Mouse (Mus musculus) retina, postnatal 1 day (tissue): Measurements from ENCODE around the gene Mau2.
A peak's percentile ranks its signal among the peaks of the same experiment; 100 is the strongest.
"Not testable (repeated sequence)": the region's sequence is repeated elsewhere in the genome, so short reads cannot be mapped to it uniquely, and the experiment has no call there.

Experiments used
- DNase-seq: peaks from one replicate; pipeline ENCODE4 v3.0.0-alpha.2; 2012

Mau2 gene

DNA sequence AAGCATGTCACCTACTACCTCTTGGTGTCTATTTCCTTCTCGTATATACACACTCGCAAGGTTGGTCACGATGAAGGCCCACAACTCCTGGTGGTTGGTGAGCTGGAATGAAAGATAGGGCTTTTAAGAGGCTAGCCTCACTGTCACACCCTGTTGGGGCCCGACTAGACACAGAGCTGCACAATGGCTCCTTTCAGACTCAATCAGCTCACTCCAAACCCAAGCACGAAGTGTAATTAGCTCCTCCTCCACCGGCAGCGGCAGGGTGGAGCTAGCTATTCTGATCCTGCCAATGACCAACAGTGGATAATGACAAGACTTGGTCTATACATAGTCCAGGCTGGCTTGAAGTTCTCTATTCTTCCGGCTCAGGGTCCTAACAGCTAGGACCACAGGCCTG, 18.9 kb downstream of the Mau2 start:
- peak; percentile 59 for DNase-seq

DNA sequence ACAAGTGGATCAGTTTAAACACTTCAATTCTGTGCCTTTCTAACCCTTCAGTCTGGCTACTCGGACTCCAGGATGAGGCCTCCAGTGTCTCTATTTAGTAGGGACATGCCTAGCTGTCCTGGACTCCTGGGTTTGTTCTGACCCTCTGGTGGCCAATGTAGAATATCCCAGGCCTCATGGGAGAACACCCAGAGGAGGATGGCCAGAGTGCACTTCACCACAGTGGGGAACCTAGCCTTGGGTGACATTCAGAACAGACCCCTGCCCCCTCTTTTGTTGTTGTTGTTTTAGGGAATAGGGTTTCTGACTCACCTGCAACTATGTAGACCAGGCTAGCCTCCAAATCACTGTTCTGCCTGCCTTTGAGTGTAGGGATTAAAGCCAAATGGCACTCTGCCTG, 27.5 kb downstream of the Mau2 start:
- no peak for DNase-seq

DNA sequence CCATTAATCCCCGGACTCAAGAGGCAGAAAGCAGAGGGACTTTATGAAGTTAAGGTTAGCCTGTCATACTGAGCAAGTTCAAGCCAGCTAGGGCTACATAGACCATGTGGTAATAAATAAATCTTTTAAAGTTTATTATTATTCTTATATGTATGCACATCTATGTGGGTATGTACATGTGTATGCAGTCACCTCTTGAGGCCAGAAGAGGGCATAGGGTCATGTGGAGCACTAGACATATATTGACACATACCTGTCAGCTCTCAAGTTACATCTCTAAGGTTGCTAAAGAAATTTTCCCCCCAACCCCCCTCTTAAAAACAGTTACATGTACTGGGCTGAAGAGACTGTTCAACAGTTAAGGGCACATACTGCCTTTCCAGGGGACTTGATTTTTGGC, 29.8 kb downstream of the Mau2 start:
- no peak for DNase-seq

DNA sequence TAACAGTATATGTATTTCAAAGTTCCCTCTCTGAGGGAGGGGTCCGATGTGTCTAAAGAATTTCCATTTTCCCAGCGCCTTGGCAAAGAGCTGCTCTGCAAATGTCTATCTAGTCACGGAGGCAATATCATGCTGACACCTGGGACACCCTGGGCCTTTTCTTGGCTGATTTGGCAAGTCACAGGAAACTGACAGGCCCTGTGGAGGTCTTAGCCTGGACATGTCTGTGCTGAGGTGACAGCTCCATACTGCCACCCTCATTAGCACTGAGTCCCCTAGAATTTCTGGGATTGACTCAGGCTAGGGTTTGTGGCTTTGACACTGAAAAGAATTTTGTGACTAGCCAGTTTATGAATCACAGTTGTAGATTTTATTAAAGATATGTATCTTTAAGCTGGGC, 30.2 kb downstream of the Mau2 start:
- no peak for DNase-seq

DNA sequence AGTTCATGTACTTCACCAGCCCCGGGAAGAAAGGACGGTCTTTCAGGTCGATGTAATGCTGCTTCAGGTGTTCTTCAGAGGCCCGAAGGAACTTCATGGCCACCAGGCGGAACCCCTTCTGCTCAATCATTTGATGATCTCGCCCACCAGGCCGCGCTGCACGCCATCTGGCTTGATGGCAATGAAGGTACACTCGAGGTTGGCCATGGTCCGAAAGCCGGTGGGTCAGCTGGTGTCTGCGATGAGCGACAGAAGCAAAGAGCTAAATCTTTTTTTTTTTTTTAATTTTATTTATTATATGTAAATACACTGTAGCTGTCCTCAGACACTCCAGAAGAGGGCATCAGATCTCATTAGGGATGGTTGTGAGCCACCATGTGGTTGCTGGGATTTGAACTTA, 31.7 kb downstream of the Mau2 start:
- not testable (repeated sequence) for DNase-seq

DNA sequence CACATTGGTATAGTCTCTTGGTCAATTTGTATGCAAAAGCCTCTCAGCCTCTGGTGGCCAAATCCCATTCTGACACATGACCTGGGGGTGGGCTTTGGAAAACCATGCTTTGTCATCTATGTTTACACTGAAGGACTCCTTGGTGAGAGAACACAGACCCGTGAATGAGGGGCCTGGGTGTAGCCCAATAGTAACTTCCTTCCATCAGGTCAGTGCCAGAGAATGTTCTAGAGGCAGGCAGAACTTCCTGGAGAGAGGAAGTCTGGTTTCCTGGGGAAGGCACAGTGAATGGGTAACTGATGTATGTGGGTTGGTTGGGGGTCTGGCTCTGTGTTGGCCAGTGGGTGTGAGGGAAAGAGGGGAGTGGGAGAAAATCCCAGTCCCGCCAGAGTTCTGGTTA, 37.4 kb downstream of the Mau2 start:
- no peak for DNase-seq

DNA sequence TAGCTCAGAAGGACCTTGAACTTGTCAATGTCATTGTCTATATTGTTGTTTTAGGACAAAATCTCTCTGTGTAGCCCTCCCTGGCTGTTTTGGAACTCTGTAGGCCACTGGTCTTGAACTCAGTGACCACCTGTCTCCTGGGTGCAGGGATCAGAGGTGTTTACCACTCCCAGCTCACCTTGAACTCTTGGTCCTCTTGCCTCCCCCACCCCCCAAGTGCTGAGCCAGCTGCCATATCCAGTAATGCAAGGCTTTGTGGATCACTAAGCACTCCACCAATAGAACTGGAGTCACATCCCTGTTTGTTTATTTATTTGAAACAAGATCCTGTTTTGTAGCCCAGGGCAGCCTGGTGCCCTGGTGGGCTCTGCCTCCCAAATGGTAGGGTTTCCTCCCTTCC, 38.2 kb downstream of the Mau2 start:
- DNase-seq, result no peak

DNA sequence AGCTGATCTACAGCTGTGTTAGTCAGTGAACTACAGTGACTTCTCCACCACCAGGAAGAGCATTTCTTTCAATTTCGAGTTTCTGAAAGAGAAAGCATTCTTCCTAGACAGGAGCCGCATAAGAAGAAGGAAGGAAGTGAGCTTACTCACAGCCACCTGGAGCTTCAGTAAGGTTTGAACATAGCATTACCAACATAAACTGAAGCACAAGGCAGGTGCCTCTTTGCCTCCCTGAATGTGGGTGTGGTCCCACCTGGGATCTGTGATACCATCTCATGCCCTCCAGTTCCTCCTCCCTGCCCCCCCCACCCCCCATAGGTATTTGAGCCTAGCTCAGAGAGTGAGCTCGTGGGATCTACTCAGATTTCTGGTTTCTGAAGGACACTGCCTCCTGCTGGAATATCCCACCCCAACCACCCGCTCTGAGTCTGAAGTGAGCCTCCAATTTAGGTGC, 39.3 kb downstream of the Mau2 start:
- DNase-seq, result peak; percentile 15

DNA sequence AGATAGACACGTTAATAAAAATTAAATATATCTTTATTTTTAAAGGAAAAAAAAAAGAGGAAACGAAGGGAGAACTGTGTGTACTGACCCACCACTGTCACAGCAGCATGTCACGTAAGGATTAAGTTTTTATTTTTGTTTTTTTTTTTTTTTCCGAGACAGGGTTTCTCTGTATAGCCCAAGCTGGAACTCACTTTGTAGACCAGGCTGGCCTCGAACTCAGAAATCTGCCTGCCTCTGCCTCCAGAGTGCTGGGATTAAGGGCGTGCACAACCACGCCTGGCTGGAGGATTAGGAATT, 40.7 kb downstream of the Mau2 start:
- DNase-seq, result not testable (repeated sequence)

DNA sequence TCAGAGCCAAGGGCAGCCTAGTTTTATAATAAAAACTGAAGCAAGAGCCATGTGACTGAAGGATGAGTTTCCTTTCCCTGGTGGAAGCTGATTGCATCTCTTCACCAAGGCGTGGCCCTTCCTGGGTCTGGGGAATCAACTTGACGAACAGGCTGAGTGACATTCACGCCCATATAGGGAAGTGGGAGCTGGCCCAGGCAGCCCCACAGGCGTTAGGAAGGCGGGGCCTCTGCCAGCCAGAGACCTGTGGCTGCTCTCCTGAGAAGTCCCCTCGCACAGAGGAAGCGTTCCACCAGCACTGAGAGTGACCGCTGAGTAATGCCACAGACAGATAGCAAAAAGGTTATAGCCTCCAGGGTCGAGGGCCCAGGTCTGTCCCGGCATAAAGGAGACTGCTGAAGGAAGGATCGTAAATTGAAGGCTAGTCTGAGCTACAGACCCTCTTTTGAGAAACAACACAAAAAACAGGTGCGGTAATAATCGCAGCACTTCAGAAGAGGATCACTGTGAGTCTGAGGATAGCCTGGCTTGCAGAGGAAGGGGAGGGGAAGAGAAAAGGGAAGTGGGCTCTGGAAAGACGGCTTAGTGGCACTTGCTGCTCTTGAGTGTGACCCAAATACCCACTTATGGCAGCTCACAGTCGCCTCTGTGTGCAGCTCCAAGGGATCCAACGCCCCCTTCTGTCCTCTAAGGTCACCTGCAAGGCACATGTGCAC, 41.2 kb downstream of the Mau2 start:
- peak; percentile 87 for DNase-seq

DNA sequence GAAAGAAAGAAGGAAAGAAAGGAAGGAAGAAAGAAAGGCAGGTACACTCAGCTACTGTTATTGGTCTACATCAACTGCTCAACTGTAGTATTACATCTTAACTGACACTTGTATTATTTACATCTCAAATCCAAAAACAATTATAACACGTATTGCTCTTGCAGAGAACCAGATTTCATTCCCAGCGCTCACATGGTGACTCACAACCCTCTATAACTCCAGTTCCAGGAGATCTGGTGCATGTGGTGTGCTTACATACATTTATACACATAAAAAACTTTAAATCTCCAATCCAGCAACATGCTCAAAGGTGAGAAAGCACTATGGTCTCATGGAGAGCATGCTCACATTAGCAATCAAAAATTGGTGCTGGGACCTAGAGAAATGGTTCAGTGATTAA, 42.3 kb downstream of the Mau2 start:
- DNase-seq, result no peak

DNA sequence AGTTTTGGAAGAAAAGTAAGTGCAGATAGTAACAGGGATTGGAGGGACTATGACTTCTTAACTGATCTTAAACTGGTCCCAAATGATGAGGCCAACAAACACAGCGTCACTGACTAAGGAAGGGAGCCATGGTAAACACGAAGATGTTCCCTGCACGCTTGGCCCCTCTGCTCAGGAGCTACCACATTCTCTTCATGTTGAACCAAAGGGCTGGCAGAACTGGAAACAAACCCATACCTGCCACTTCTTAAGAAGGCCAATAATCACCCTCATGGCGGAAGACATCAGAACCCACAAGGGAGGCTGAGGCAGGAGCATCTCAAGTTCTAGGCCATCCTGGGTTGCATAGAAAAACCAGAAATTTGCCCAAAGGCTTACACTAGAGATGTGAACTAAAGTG, 43.3 kb downstream of the Mau2 start:
- no peak for DNase-seq

DNA sequence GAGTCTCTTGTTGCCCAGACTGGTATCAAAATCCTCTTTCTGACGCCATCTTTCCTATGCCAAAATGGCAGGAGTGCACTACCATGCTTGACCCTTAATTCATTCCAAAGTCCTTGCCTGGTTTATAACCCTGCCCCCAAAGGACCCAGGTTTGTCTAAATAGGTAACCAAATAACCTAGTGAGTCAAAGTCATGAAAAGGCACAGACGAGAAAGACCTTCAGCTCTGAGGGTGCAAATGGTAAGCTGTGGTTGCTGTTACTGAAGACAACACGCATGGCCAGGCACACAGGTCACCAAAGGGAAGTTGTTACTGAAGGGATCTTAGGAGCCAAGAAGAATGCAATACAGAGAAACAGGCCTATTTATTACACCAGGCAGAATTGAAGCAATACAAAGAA, 43.8 kb downstream of the Mau2 start:
- DNase-seq, result no peak

DNA sequence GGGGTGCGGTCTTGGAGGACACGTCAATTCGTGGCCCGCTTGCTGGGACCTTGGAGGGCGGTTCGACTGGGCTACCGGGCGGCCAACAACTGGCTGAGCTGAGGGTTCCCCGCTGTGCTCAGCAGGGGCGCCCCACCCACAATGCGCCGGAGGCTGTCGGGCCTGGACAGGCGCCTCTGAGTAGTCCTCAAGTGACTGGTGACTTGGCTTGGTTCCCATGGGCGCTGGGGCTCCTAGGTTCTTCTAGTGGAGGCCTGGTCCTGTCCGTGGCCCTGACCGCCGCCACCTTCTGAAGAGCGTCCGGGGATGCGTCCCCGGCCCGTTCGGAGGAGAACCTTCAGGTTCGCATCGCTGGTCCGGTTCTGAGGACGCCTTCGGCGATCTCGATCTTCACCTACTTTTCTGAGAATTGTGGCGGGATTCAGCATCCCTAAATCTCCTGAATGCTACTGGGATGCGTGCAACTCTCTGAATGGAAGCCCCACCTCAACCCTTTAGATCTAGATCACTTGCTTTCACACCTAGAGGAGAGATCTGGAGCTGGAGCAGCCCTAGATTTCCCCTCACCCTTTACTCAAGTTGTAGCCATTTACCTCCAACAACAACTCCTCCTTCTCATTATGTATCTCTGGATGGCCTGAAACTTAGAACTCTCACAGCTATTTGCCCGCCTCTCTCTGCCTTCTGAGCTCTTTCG, 45.8 kb downstream of the Mau2 start:
- no peak for DNase-seq

DNA sequence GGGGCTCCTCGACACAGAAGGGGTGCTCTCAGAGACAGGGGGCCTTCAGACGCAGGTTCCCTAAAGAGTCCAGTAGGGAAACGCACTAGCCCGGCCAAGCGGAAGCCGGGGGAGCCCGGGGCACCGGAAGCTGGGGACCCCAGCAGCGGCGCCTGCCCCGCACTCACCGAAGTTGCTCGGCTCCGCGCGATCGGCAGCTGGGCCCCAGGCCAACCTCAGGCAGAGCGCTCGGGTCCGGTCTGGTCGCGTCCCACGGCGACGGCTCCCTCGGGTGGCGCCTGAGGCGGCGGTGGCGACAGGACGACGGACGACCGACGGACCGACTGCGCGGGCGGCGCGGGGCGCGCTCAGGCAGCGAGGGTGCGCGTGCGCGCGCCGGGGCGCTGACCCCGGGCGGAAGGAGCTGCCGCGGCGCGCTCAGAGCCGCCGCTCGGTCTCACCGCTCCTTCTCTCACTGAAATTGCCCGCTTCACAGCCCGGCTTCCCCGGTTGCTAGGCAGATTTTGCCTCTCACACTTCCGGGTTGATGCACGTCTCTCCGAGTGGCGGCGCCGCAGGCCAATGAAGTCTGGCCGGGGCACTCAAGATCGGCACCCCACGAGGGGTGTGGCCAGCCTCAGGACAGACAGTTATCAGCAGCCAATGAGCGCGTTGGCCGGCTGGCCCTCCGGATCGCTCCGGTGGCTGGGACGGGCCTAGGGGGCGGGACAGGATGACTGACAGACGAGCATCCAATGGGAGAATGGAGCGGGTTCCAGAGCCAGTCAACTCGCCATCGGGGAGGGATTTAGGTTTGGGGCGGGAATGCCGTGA, 46.6 kb downstream of the Mau2 start, which contains the start of gene Gatad2a:
Gene Gatad2a, minus strand, starts transcription at position 609 of the 813 bp plus-strand sequence.
- peak; percentile 100 for DNase-seq

DNA sequence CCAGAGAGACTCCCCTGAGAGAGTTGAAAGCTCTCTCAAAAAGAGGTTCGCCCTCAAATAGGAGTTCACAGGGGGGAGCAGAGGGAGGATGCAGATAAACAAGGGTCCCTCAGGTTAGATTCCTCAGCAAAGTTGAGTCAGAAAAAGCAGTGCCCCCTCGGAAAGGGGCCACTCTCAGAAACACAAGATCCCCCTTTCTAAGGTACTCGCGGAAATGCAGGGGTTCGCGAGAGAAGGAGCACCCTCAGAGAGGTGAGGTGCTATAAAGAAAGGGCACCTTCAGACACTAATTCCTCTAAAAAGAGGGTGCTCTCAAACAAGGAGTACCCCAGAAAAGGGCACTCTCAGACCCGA, 47.1 kb downstream of the Mau2 start:
- no peak for DNase-seq

DNA sequence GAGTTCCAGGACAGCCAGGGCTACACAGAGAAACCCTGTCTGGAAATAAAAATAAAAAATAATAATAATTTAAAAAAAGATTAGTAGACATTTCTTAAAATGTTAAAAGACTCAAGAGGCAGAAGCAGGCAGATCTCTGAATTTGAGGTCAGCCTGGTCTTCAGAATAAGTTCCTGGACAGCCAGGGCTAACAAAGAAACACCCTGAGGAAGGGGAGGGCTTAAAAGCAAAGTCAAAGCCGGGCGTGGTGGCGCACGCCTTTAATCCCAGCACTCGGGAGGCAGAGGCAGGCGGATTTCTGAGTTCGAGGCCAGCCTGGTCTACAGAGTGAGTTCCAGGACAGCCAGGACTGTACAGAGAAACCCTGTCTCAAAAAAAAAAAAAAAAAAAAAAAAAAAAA, 53.6 kb downstream of the Mau2 start:
- DNase-seq, result not testable (repeated sequence)

DNA sequence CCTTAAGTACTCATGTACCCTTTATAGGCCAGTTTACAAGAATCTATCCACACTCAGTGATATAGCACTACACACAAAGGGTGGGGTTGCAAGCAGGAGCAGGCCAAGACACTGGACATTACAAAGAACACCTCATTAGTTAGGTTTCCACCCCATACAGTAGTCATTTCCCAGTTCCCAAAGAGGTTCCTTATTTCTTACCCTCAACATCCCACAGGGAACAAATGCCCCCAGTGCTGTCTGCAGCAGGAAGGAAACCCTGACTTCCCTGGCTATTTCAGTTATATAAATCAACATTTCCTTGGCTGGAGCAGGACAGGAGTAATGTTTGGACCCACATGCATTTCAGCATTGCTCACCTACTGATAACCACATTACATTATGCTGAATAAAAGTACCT, 54.8 kb downstream of the Mau2 start:
- DNase-seq, result no peak

DNA sequence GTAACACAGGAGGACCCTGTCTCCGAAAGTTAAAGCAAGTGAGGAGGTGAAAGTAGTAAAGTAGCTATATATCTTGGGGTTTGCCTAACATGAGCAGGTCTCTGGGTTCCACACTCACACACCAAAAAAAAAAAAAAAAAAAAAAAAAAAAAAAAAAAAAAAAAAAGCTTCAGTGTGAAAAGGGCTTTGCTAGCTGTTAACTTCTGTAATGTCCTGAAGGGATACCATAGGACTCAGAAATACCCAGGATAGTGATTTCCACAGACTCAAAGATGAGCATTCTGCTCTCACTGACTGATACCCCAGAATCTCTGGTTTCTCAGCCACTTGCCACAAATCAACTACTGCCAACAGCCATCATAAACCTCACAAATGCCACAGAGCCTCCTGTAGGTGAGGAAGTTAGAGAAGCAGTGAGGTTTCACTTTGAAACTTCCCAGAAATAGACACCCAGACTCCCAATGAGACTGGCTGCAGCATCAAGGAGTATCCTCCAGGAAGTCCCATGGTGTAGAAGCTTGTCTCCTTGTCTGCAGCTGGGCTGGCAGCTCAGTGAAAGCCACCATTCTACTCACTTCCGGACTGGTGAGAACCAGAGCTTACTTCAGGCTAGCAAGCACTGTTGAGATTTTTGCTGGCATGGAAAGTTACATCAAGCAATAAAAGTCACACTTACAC, 57.5 kb downstream of the Mau2 start:
- DNase-seq, result no peak

DNA sequence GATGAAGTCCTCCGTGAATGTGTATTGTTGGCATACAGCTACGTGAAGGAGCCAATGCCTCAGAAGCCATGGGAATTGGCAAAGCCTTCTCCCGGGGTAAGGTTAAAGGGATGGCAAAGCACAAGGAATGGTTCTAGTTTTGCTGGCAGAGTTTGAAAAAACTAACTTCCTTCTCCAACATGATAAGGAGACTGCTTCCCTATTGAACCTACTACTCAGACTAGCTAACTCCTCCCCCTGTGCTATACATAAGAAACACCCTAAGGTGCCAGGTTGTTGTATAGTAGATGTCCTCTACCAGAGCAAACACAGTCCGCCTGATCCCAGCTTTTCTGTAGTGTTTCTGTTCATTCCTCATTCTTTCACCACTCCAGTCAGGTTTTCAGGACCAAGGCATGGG, 64.1 kb downstream of the Mau2 start:
- DNase-seq, result no peak

DNA sequence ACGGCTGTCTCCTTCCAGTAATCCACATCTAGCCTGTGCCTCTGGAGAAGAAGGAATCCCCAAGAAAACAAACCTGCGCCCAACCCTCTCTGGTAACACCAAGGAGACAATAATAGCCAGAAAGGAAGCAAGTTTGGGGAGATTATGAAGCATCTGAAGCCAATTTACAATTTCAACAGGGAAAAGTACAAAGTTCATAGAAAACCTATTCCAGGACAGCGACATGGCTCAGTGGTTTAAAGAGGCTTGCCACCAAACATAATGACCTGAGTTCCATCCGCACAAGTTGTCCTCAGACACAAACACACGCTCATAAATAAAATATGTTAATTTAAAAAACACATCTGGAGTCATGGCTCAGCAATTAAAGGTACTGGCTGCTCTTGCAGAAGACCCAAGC, 67.7 kb downstream of the Mau2 start:
- DNase-seq, result no peak

DNA sequence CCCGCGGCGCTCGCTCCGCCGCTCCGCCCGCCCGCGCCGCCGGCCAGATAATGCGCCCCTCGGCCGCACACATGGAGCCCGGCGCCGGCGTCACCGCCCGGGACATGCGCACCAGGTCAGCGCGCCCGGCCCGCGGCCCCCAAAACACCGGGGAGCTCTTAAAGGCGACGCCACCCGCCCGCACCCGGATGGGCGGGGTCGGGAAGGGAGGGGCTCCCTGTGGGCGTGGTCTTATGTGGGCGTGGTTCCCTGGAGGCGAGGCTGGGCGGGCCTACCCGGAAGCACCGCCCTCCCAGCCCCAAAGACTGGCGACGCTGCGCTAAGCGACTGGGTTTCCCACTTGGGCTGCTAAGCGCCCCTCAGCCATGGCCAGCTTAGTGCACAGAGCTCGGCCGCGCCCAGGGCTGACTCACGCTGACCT, 68.3 kb downstream of the Mau2 start:
- peak; percentile 95 for DNase-seq

DNA sequence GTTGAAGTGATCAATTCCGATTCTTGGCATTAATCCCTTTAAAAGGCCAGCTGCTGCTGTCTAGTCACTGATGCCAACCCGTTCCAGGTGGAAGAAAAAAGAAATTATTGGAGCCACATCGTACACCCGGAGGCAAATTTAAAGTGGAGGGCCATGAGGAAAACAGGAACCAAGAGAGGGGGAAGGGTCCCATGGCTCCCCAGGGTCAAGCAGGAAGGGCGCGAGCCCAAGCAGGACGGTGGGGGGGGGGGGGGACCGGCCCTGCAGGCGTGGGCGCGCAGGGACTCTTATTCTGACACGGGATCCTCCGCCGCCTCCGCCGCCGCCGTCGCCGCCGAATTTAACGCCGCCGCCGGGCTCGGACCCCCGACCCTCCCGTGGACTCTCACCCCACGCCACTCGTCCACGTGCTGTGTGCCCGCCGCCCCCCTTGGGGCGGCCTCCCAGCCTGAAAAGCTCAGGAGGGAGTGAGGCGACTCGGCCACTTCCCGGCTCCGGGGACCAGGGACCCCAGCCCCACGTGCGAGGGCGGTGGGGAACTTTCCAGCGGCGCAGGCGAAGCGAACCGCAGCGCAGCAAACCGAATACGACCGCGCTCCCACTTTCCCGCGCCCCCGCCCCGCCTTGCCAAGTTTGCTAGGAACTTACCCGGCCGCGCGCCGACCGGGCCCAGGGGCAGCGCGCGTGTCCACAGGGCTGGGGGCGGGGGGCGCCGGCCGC, 68.9 kb downstream of the Mau2 start:
- peak; percentile 74 for DNase-seq
